Mouse (Mus musculus): ENCODE measurements around the gene Naa40. TPM values are rescaled to one million over a fixed set of nuclear protein-coding genes. Genes with fewer than 3 reads are reported as not detected.

The Naa40 gene
- polyA plus RNA-seq, 1 experiment: 10.3 TPM

- peak overlapping the region; percentile 82 for H3K4me3 ChIP-seq
- H3K79me2 ChIP-seq (ENCODE audit: control insufficient read depth, insufficient read depth): peaks cover 50% of the 10 kb centered on the region
- TF ChIP-seq CEBPB (IDR thresholded peaks at IDR 0.05; ENCODE audit: insufficient read depth, poor library complexity, severe bottlenecking) (no peak), TCF12 (IDR thresholded peaks at IDR 0.05; ENCODE audit: insufficient read depth, poor library complexity, severe bottlenecking) (no peak), POLR2A (IDR thresholded peaks at IDR 0.05; ENCODE audit: insufficient read length, low read depth) (no peak), POLR2AphosphoS2 (IDR thresholded peaks at IDR 0.05; ENCODE audit: insufficient read length, low read depth) (no peak), E2F4 (IDR thresholded peaks at IDR 0.05; ENCODE audit: insufficient read depth) (no peak), REST (IDR thresholded peaks at IDR 0.05; ENCODE audit: insufficient read depth, insufficient read length) (no peak), SRF (IDR thresholded peaks at IDR 0.05; ENCODE audit: control insufficient read depth, insufficient read length, low read depth) (no peak), MAX (IDR thresholded peaks at IDR 0.05; ENCODE audit: low read depth) (no peak), TCF3 (IDR thresholded peaks at IDR 0.05; ENCODE audit: insufficient read length, low read depth) (no peak), MYOG (IDR thresholded peaks at IDR 0.05; ENCODE audit: control insufficient read depth in 1 of 3, insufficient read depth in 1 of 3, insufficient read length in 2 of 3, low read depth in 2 of 3) (no peak), USF1 (IDR thresholded peaks at IDR 0.05; ENCODE audit: low read depth) (no peak), MYOD1 (IDR thresholded peaks at IDR 0.05; ENCODE audit: control insufficient read depth in 1 of 3, insufficient read length in 2 of 3, low read depth in 2 of 3) (no peak)
- H3K4me2 ChIP-seq (ENCODE audit: low read depth): peak overlapping the region; percentile 89
- H3K27me3 ChIP-seq (ENCODE audit: control insufficient read depth, insufficient read depth, insufficient read length): no peaks in the 10 kb centered on the region
- H3K36me3 ChIP-seq (ENCODE audit: control insufficient read depth, insufficient read depth): no peaks in the 10 kb centered on the region
- H3ac ChIP-seq (ENCODE audit: control insufficient read depth, insufficient read length): no peak overlapping the region
Measured at GRCm38 (mm10) chr19:7239574-7239973, 1.4 kb downstream of the Naa40 start.

- Histone ChIP-seq H3ac (ENCODE audit: control insufficient read depth, insufficient read length) (no peak overlapping the region), H3K27me3 (ENCODE audit: control insufficient read depth, insufficient read depth, insufficient read length) (no peaks in the 10 kb centered on the region), H3K79me2 (ENCODE audit: control insufficient read depth, insufficient read depth) (peaks cover 50% of the 10 kb centered on the region), H3K4me3 (no peak overlapping the region), H3K36me3 (ENCODE audit: control insufficient read depth, insufficient read depth) (peaks cover 10% of the 10 kb centered on the region), H3K4me2 (ENCODE audit: low read depth) (no peak overlapping the region)
- TF ChIP-seq SRF (IDR thresholded peaks at IDR 0.05; ENCODE audit: control insufficient read depth, insufficient read length, low read depth): no peak
- TF ChIP-seq POLR2AphosphoS2 (IDR thresholded peaks at IDR 0.05; ENCODE audit: insufficient read length, low read depth): no peak
- TF ChIP-seq MYOD1 (IDR thresholded peaks at IDR 0.05; ENCODE audit: control insufficient read depth in 1 of 3, insufficient read length in 2 of 3, low read depth in 2 of 3): no peak
- no peak for TF ChIP-seq REST (IDR thresholded peaks at IDR 0.05; ENCODE audit: insufficient read depth, insufficient read length)
Measured at GRCm38 (mm10) chr19:7236742-7237141, 4.2 kb downstream of the Naa40 start.

- Histone ChIP-seq H3K79me2 (ENCODE audit: control insufficient read depth, insufficient read depth) (peaks cover 50% of the 10 kb centered on the region), H3K27me3 (ENCODE audit: control insufficient read depth, insufficient read depth, insufficient read length) (no peaks in the 10 kb centered on the region), H3K4me3 (no peak overlapping the region), H3ac (ENCODE audit: control insufficient read depth, insufficient read length) (no peak overlapping the region), H3K36me3 (ENCODE audit: control insufficient read depth, insufficient read depth) (peaks cover 11% of the 10 kb centered on the region), H3K4me2 (ENCODE audit: low read depth) (no peak overlapping the region)
- no peak for TF ChIP-seq USF1 (IDR thresholded peaks at IDR 0.05; ENCODE audit: low read depth)
- no peak for TF ChIP-seq MAX (IDR thresholded peaks at IDR 0.05; ENCODE audit: low read depth)
- no peak for TF ChIP-seq POLR2A (IDR thresholded peaks at IDR 0.05; ENCODE audit: insufficient read length, low read depth)
- TF ChIP-seq MYOG (IDR thresholded peaks at IDR 0.05; ENCODE audit: control insufficient read depth in 1 of 3, insufficient read depth in 1 of 3, insufficient read length in 2 of 3, low read depth in 2 of 3): no peak
- TF ChIP-seq CEBPB (IDR thresholded peaks at IDR 0.05; ENCODE audit: insufficient read depth, poor library complexity, severe bottlenecking): no peak
- no peak for TF ChIP-seq POLR2AphosphoS2 (IDR thresholded peaks at IDR 0.05; ENCODE audit: insufficient read length, low read depth)
- TF ChIP-seq TCF12 (IDR thresholded peaks at IDR 0.05; ENCODE audit: insufficient read depth, poor library complexity, severe bottlenecking): no peak
- no peak for TF ChIP-seq E2F4 (IDR thresholded peaks at IDR 0.05; ENCODE audit: insufficient read depth)
- TF ChIP-seq TCF3 (IDR thresholded peaks at IDR 0.05; ENCODE audit: insufficient read length, low read depth): no peak
- TF ChIP-seq REST (IDR thresholded peaks at IDR 0.05; ENCODE audit: insufficient read depth, insufficient read length): no peak
- no peak for TF ChIP-seq MYOD1 (IDR thresholded peaks at IDR 0.05; ENCODE audit: control insufficient read depth in 1 of 3, insufficient read length in 2 of 3, low read depth in 2 of 3)
- no peak for TF ChIP-seq SRF (IDR thresholded peaks at IDR 0.05; ENCODE audit: control insufficient read depth, insufficient read length, low read depth)
Measured at GRCm38 (mm10) chr19:7236011-7236410, 5.0 kb downstream of the Naa40 start.

- Histone ChIP-seq H3ac (ENCODE audit: control insufficient read depth, insufficient read length) (no peak overlapping the region), H3K4me3 (no peak overlapping the region), H3K79me2 (ENCODE audit: control insufficient read depth, insufficient read depth) (peaks cover 48% of the 10 kb centered on the region), H3K27me3 (ENCODE audit: control insufficient read depth, insufficient read depth, insufficient read length) (no peaks in the 10 kb centered on the region), H3K4me2 (ENCODE audit: low read depth) (no peak overlapping the region), H3K36me3 (ENCODE audit: control insufficient read depth, insufficient read depth) (peaks cover 11% of the 10 kb centered on the region)
- TF ChIP-seq MYOG (IDR thresholded peaks at IDR 0.05; ENCODE audit: control insufficient read depth in 1 of 3, insufficient read depth in 1 of 3, insufficient read length in 2 of 3, low read depth in 2 of 3) (no peak), REST (IDR thresholded peaks at IDR 0.05; ENCODE audit: insufficient read depth, insufficient read length) (no peak), SRF (IDR thresholded peaks at IDR 0.05; ENCODE audit: control insufficient read depth, insufficient read length, low read depth) (no peak), CEBPB (IDR thresholded peaks at IDR 0.05; ENCODE audit: insufficient read depth, poor library complexity, severe bottlenecking) (no peak), USF1 (IDR thresholded peaks at IDR 0.05; ENCODE audit: low read depth) (no peak), E2F4 (IDR thresholded peaks at IDR 0.05; ENCODE audit: insufficient read depth) (no peak), POLR2AphosphoS2 (IDR thresholded peaks at IDR 0.05; ENCODE audit: insufficient read length, low read depth) (no peak), TCF12 (IDR thresholded peaks at IDR 0.05; ENCODE audit: insufficient read depth, poor library complexity, severe bottlenecking) (no peak)
Measured at GRCm38 (mm10) chr19:7235461-7235860, 5.5 kb downstream of the Naa40 start.

GRCm38 (mm10) chr19:7234537-7235221 lies 6.3 kb downstream of the Naa40 start:
- TF ChIP-seq MAX (IDR thresholded peaks at IDR 0.05; ENCODE audit: low read depth): no peak
- TF ChIP-seq E2F4 (IDR thresholded peaks at IDR 0.05; ENCODE audit: insufficient read depth): no peak
- TF ChIP-seq USF1 (IDR thresholded peaks at IDR 0.05; ENCODE audit: low read depth): no peak
- no peak for TF ChIP-seq POLR2A (IDR thresholded peaks at IDR 0.05; ENCODE audit: insufficient read length, low read depth)
- TF ChIP-seq MYOD1 (IDR thresholded peaks at IDR 0.05; ENCODE audit: control insufficient read depth in 1 of 3, insufficient read length in 2 of 3, low read depth in 2 of 3): no peak
- TF ChIP-seq REST (IDR thresholded peaks at IDR 0.05; ENCODE audit: insufficient read depth, insufficient read length): no peak
- no peak for TF ChIP-seq TCF3 (IDR thresholded peaks at IDR 0.05; ENCODE audit: insufficient read length, low read depth)
- no peak for TF ChIP-seq MYOG (IDR thresholded peaks at IDR 0.05; ENCODE audit: control insufficient read depth in 1 of 3, insufficient read depth in 1 of 3, insufficient read length in 2 of 3, low read depth in 2 of 3)
- no peak for TF ChIP-seq CEBPB (IDR thresholded peaks at IDR 0.05; ENCODE audit: insufficient read depth, poor library complexity, severe bottlenecking)
- TF ChIP-seq TCF12 (IDR thresholded peaks at IDR 0.05; ENCODE audit: insufficient read depth, poor library complexity, severe bottlenecking): no peak
- no peak for TF ChIP-seq POLR2AphosphoS2 (IDR thresholded peaks at IDR 0.05; ENCODE audit: insufficient read length, low read depth)
- no peak for TF ChIP-seq SRF (IDR thresholded peaks at IDR 0.05; ENCODE audit: control insufficient read depth, insufficient read length, low read depth)
- Histone ChIP-seq H3K4me2 (ENCODE audit: low read depth) (no peak overlapping the region), H3K36me3 (ENCODE audit: control insufficient read depth, insufficient read depth) (peaks cover 16% of the 10 kb centered on the region), H3ac (ENCODE audit: control insufficient read depth, insufficient read length) (no peak overlapping the region), H3K4me3 (no peak overlapping the region), H3K79me2 (ENCODE audit: control insufficient read depth, insufficient read depth) (peaks cover 40% of the 10 kb centered on the region), H3K27me3 (ENCODE audit: control insufficient read depth, insufficient read depth, insufficient read length) (no peaks in the 10 kb centered on the region)
